Mouse (Mus musculus) midbrain, embryonic 10.5 days (tissue): ENCODE measurements around the gene Wbp11. TPM values are rescaled to one million over a fixed set of nuclear protein-coding genes. Genes with fewer than 3 reads are reported as not detected.
A peak's percentile ranks its signal among the peaks of the same experiment; 100 is the strongest.

ENCODE experiments used
- DNase-seq: peaks from one replicate; pipeline ENCODE4 v3.0.0-alpha.2; 2017; ENCODE audit warnings: low spot score
- H3K27ac ChIP-seq: fragments of 300-500 bp; sonication (generic); replicated peaks from 2 replicates; pipeline ENCODE4 v1.5.1; 2016; ENCODE audit warnings: mild to moderate bottlenecking
- H3K27me3 ChIP-seq: fragments of 300-500 bp; sonication (generic); 2 replicates; pipeline ENCODE4 v1.6.1; 2016; ENCODE audit warnings: low read depth, mild to moderate bottlenecking; ENCODE audit not compliant: poor library complexity, severe bottlenecking
- H3K36me3 ChIP-seq: fragments of 300-500 bp; sonication (generic); 2 replicates; pipeline ENCODE4 v1.6.1; 2016; ENCODE audit warnings: mild to moderate bottlenecking, moderate library complexity
- H3K4me1 ChIP-seq: fragments of 300-500 bp; sonication (generic); 2 replicates; pipeline ENCODE4 v1.6.1; 2016
- H3K4me3 ChIP-seq: fragments of 300-500 bp; sonication (generic); 2 replicates; pipeline ENCODE4 v1.5.1; 2016; ENCODE audit warnings: mild to moderate bottlenecking, moderate library complexity
- H3K9me3 ChIP-seq: fragments of 300-500 bp; sonication (generic); replicated peaks from 2 replicates; pipeline ENCODE4 v1.6.1; 2016; ENCODE audit warnings: mild to moderate bottlenecking
- WGBS: fragments of 180-500 bp; shearing (Covaris S2); methylation state at CpG from one replicate; pipeline ENCODE4 v1.1.7; 2016; 5-methylcytosine and 5-hydroxymethylcytosine counted together
- polyA plus RNA-seq: library from polyadenylated mRNA; unstranded; fragments of >200 nt; fragmentation: Nextera tagmentation; extraction: Ambion mirVana; gene quantifications from 2 replicates; pipeline ENCODE4 v1.2.1, GENCODE M21; 2016

The Wbp11 gene
- 156 and 160 TPM in 2 replicates for polyA plus RNA-seq

- Histone ChIP-seq H3K4me1 (peaks cover 14% of the 10 kb centered on the region), H3K36me3 (peaks cover 25% of the 10 kb centered on the region), H3K27me3 (peaks cover 4% of the 10 kb centered on the region; the same call in 1 of the 2 replicates), H3K27ac (peak within 1 kb of the TSS; percentile 97), H3K4me3 (peak within 1 kb of the TSS; percentile 100), H3K9me3 (no peaks in the 10 kb centered on the region)
- WGBS = 1% methylated on average over 45 of the region's 45 CpGs
- peak; percentile 96 for DNase-seq
Observed at GRCm38 (mm10) chr6:136827881-136828561, at the start of gene Wbp11. Wbp11 (minus strand) TSS chr6:136828233.

GRCm38 (mm10) chr6:136875670-136876069, 47.6 kb upstream of the Wbp11 start, which contains the start of gene Mgp:
Mgp (minus strand) TSS chr6:136875823.
- Histone ChIP-seq H3K27ac (no peak within 1 kb of the TSS), H3K27me3 (no peaks in the 10 kb centered on the region), H3K9me3 (no peaks in the 10 kb centered on the region), H3K4me1 (no peaks in the 10 kb centered on the region), H3K36me3 (no peaks in the 10 kb centered on the region), H3K4me3 (no peak within 1 kb of the TSS)
- 64% methylated on average over 9 of the region's 9 CpGs for WGBS
- DNase-seq = no peak

- Histone ChIP-seq H3K27ac (no peak overlapping the region), H3K4me1 (no peaks in the 10 kb centered on the region), H3K4me3 (no peak overlapping the region), H3K27me3 (no peaks in the 10 kb centered on the region), H3K9me3 (no peaks in the 10 kb centered on the region), H3K36me3 (no peaks in the 10 kb centered on the region)
- 85% methylated on average over 8 of the region's 8 CpGs for WGBS
- no peak for DNase-seq
Observed at GRCm38 (mm10) chr6:136874599-136874998, 46.6 kb upstream of the Wbp11 start.

GRCm38 (mm10) chr6:136868921-136869320, 40.9 kb upstream of the Wbp11 start:
- no peak for DNase-seq
- no peaks in the 10 kb centered on the region for H3K4me1 ChIP-seq
- WGBS = 85% methylated on average over 5 of the region's 5 CpGs
- H3K27me3 ChIP-seq = no peaks in the 10 kb centered on the region
- H3K9me3 ChIP-seq = no peaks in the 10 kb centered on the region
- H3K4me3 ChIP-seq = no peak overlapping the region
- H3K36me3 ChIP-seq = no peaks in the 10 kb centered on the region
- H3K27ac ChIP-seq = no peak overlapping the region

- no peaks in the 10 kb centered on the region for H3K9me3 ChIP-seq
- WGBS = 78% methylated on average over 4 of the region's 4 CpGs
- no peak overlapping the region for H3K4me3 ChIP-seq
- no peaks in the 10 kb centered on the region for H3K27me3 ChIP-seq
- H3K36me3 ChIP-seq = no peaks in the 10 kb centered on the region
- no peak for DNase-seq
- no peak overlapping the region for H3K27ac ChIP-seq
- no peaks in the 10 kb centered on the region for H3K4me1 ChIP-seq
Observed at GRCm38 (mm10) chr6:136866150-136866549, 38.1 kb upstream of the Wbp11 start.

GRCm38 (mm10) chr6:136865360-136865759, 37.3 kb upstream of the Wbp11 start:
- Histone ChIP-seq H3K9me3 (no peaks in the 10 kb centered on the region), H3K4me1 (no peaks in the 10 kb centered on the region), H3K4me3 (no peak overlapping the region), H3K27me3 (no peaks in the 10 kb centered on the region), H3K36me3 (no peaks in the 10 kb centered on the region), H3K27ac (no peak overlapping the region)
- WGBS = 86% methylated on average over 5 of the region's 5 CpGs
- DNase-seq = no peak

- Histone ChIP-seq H3K36me3 (no peaks in the 10 kb centered on the region), H3K4me3 (no peak overlapping the region), H3K9me3 (no peaks in the 10 kb centered on the region), H3K27ac (no peak overlapping the region), H3K27me3 (no peaks in the 10 kb centered on the region), H3K4me1 (no peaks in the 10 kb centered on the region)
- no peak for DNase-seq
- 57% methylated on average over 9 of the region's 9 CpGs for WGBS
Observed at GRCm38 (mm10) chr6:136861020-136861419, 33.0 kb upstream of the Wbp11 start.

GRCm38 (mm10) chr6:136858420-136858819, 30.4 kb upstream of the Wbp11 start:
- 83% methylated on average over 8 of the region's 8 CpGs for WGBS
- DNase-seq = no peak
- Histone ChIP-seq H3K36me3 (no peaks in the 10 kb centered on the region), H3K4me3 (no peak overlapping the region), H3K27ac (no peak overlapping the region), H3K4me1 (no peaks in the 10 kb centered on the region), H3K9me3 (no peaks in the 10 kb centered on the region), H3K27me3 (no peaks in the 10 kb centered on the region)

GRCm38 (mm10) chr6:136857873-136858260, 29.8 kb upstream of the Wbp11 start:
- H3K4me1 ChIP-seq = peaks cover under 1% of the 10 kb centered on the region; the same call in 1 of the 2 replicates
- no peaks in the 10 kb centered on the region for H3K27me3 ChIP-seq
- peak overlapping the region; percentile 34; the same call in 1 of the 2 replicates for H3K27ac ChIP-seq
- no peaks in the 10 kb centered on the region for H3K9me3 ChIP-seq
- DNase-seq = no peak
- no peaks in the 10 kb centered on the region for H3K36me3 ChIP-seq
- H3K4me3 ChIP-seq = no peak overlapping the region
- WGBS = 69% methylated on average over 11 of the region's 11 CpGs

GRCm38 (mm10) chr6:136857186-136857872, 29.3 kb upstream of the Wbp11 start, which contains the start of gene Art4:
Art4 (minus strand) TSS chr6:136857733.
- peak within 1 kb of the TSS; percentile 34; the same call in 1 of the 2 replicates for H3K27ac ChIP-seq

GRCm38 (mm10) chr6:136856071-136856636, 28.1 kb upstream of the Wbp11 start:
- Histone ChIP-seq H3K27me3 (no peaks in the 10 kb centered on the region), H3K36me3 (no peaks in the 10 kb centered on the region), H3K4me1 (peaks cover 7% of the 10 kb centered on the region; the same call in 1 of the 2 replicates), H3K27ac (no peak overlapping the region), H3K9me3 (no peaks in the 10 kb centered on the region), H3K4me3 (no peak overlapping the region)
- no peak for DNase-seq
- WGBS = 76% methylated on average over 14 of the region's 14 CpGs

More at GRCm38 (mm10) chr6:136857186-136857872, 29.3 kb upstream of the Wbp11 start, which contains the start of gene Art4:
- no peaks in the 10 kb centered on the region for H3K9me3 ChIP-seq
- peak; percentile 14 for DNase-seq
- peaks cover 6% of the 10 kb centered on the region; the same call in 1 of the 2 replicates for H3K4me1 ChIP-seq
- no peak within 1 kb of the TSS for H3K4me3 ChIP-seq
- no peaks in the 10 kb centered on the region for H3K36me3 ChIP-seq
- 79% methylated on average over 18 of the region's 18 CpGs for WGBS
- H3K27me3 ChIP-seq = no peaks in the 10 kb centered on the region

GRCm38 (mm10) chr6:136855183-136855582, 27.1 kb upstream of the Wbp11 start:
- Histone ChIP-seq H3K27me3 (no peaks in the 10 kb centered on the region), H3K4me1 (peaks cover 7% of the 10 kb centered on the region; the same call in 1 of the 2 replicates), H3K9me3 (no peaks in the 10 kb centered on the region), H3K4me3 (no peak overlapping the region), H3K36me3 (no peaks in the 10 kb centered on the region), H3K27ac (no peak overlapping the region)
- 89% methylated on average over 2 of the region's 2 CpGs for WGBS
- no peak for DNase-seq
